Comparison of ENCODE assay signal across 7 mouse cellular contexts in the genomic region with DNA sequence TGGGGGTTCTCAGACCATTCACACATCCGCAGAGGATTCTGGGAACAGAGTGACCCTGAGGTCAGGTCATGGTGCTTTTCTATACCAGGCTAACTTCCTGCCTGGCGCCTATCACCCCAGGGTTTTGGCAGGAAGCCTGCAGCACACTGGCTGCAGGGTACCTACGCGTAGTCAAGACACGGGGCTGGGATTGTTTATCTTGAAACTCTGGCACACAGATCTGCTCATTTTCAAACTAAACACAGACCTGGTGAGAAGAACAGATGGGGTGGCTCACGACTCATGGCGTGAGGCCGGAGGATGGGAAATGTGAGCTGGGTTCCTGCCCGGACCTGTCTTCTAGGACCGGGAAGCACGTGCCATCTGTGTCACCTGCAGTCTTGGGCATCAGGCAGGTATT. TPM values are rescaled to one million over a fixed set of nuclear protein-coding genes. Genes with fewer than 3 reads are reported as not detected.
DNase-seq lines count a peak whose midpoint lies in the region; ATAC-seq lines count a peak whose summit lies in the region.

No protein-coding gene starts in this region.

- no peaks in the 10 kb centered on the region for H3K9me3 ChIP-seq in embryonic facial prominence, embryonic 12.5 days
- H3K9me3 ChIP-seq in hindbrain, embryonic 10.5 days: no peaks in the 10 kb centered on the region; the same call in 1 of the 2 replicates
- no peaks in the 10 kb centered on the region for H3K9me3 ChIP-seq in lung, embryonic 15.5 days

- DNase-seq in CD4-positive helper T cell, adult 2 months (ENCODE audit: low read depth, low spot score): peak; percentile 58
- peak; percentile 81 for DNase-seq in NIH3T3 (ENCODE audit: low read depth)
- DNase-seq in hindbrain, embryonic 10.5 days (ENCODE audit: low spot score): peak; percentile 49
- peak; percentile 77 for DNase-seq in right cerebral cortex, postnatal 25 days

- peaks cover 28% of the 10 kb centered on the region for H3K4me1 ChIP-seq in embryonic facial prominence, embryonic 12.5 days
- H3K4me1 ChIP-seq in hindbrain, embryonic 10.5 days (replicated peaks): peaks cover 47% of the 10 kb centered on the region
- H3K4me1 ChIP-seq in lung, embryonic 15.5 days: peaks cover 51% of the 10 kb centered on the region

- peak overlapping the region; percentile 80 for H3K27ac ChIP-seq in embryonic facial prominence, embryonic 12.5 days
- peak overlapping the region; percentile 85 for H3K27ac ChIP-seq in hindbrain, embryonic 10.5 days
- peak overlapping the region; percentile 77 for H3K27ac ChIP-seq in lung, embryonic 15.5 days

- H3K36me3 ChIP-seq in embryonic facial prominence, embryonic 12.5 days: peaks cover 5% of the 10 kb centered on the region; the same call in 1 of the 2 replicates
- peaks cover 16% of the 10 kb centered on the region for H3K36me3 ChIP-seq in hindbrain, embryonic 10.5 days
- no peaks in the 10 kb centered on the region; the same call in 1 of the 2 replicates for H3K36me3 ChIP-seq in lung, embryonic 15.5 days

- no peak overlapping the region for H3K9ac ChIP-seq in embryonic facial prominence, embryonic 12.5 days
- H3K9ac ChIP-seq in lung, embryonic 15.5 days: no peak overlapping the region

- H3K4me2 ChIP-seq in embryonic facial prominence, embryonic 12.5 days (replicated peaks): no peak overlapping the region; the same call in 1 of the 2 replicates
- no peak overlapping the region for H3K4me2 ChIP-seq in lung, embryonic 15.5 days

- peak; percentile 68; the same call in 1 of the 2 replicates for ATAC-seq in embryonic facial prominence, embryonic 12.5 days (ENCODE audit: insufficient number of reproducible peaks, insufficient read depth, low FRiP score, low TSS enrichment)
- ATAC-seq in lung, embryonic 15.5 days (ENCODE audit: borderline replicate concordance, extremely low read depth, low FRiP score, low TSS enrichment): peak; percentile 66; the same call in 1 of the 2 replicates
- ATAC-seq in monocyte, adult 5-6 weeks (replicated peaks; ENCODE audit: insufficient number of reproducible peaks, low FRiP score, low TSS enrichment, poor library complexity, severe bottlenecking): no peak

- WGBS in embryonic facial prominence, embryonic 12.5 days: 25% methylated on average over 11 of the region's 11 CpGs
- WGBS in hindbrain, embryonic 10.5 days: 57% methylated on average over 11 of the region's 11 CpGs
- WGBS in lung, embryonic 15.5 days: 24% methylated on average over 11 of the region's 11 CpGs

- no peak overlapping the region for H3K4me3 ChIP-seq in embryonic facial prominence, embryonic 12.5 days
- H3K4me3 ChIP-seq in hindbrain, embryonic 10.5 days: no peak overlapping the region
- H3K4me3 ChIP-seq in lung, embryonic 15.5 days: no peak overlapping the region

- H3K27me3 ChIP-seq in embryonic facial prominence, embryonic 12.5 days: no peaks in the 10 kb centered on the region
- no peaks in the 10 kb centered on the region for H3K27me3 ChIP-seq in hindbrain, embryonic 10.5 days (ENCODE audit: insufficient read depth, poor library complexity, severe bottlenecking)
- no peaks in the 10 kb centered on the region for H3K27me3 ChIP-seq in lung, embryonic 15.5 days

RNA-seq across cellular contexts. Expression of a gene that starts 52.5 kb away (rescaled TPM):
- 26.1 and 26.3 TPM in 2 replicates for polyA plus RNA-seq in embryonic facial prominence, embryonic 12.5 days (2016; fragmentation: Nextera tagmentation; extraction: Ambion mirVana)
- 28.8 and 31.8 TPM in 2 replicates for polyA plus RNA-seq in hindbrain, embryonic 10.5 days (2016; fragmentation: Nextera tagmentation; extraction: Ambion mirVana)
- 42.8 and 45.6 TPM in 2 replicates for polyA plus RNA-seq in lung, embryonic 15.5 days (2015; fragmentation: Nextera tagmentation; extraction: Ambion mirVana)
- 276 to 375 TPM (median 323 TPM) in 3 replicates for total RNA-seq in monocyte, adult 5-6 weeks (2017)
